ENCODE assay signal across 28 mouse cellular contexts in genomic region chr11:46157462-46157861, GRCm38 (mm10). TPM values are rescaled to one million over a fixed set of nuclear protein-coding genes. Genes with fewer than 3 reads are reported as not detected.
DNase-seq lines count a peak whose midpoint lies in the region; ATAC-seq and TF ChIP-seq lines count a peak whose summit lies in the region.
"Had no signal": no experiment of that assay in that cellular context is flagged by ENCODE, and none has a peak within 500 bp of the region (broad histone marks: within the 10 kb centered on the region; RNA-seq: fewer than 3 reads in every experiment).

No protein-coding gene starts in this region.

- no peak for TF ChIP-seq EP300 in liver, postnatal 0 days (IDR thresholded peaks at IDR 0.05; ENCODE audit: low read depth)

- H3K4me2 ChIP-seq in hindbrain, postnatal 0 days (ENCODE audit: low read depth, low read length), result no peak overlapping the region
- H3K4me2 ChIP-seq in hindbrain, embryonic 12.5 days (replicated peaks), result no peak overlapping the region
- H3K4me2 ChIP-seq in liver, postnatal 0 days (ENCODE audit: low read depth, low read length), result no peak overlapping the region
- H3K4me2 ChIP-seq in liver, embryonic 12.5 days, result no peak overlapping the region
- H3K4me2 ChIP-seq: forebrain, embryonic 13.5 days; heart, embryonic 13.5 days; hindbrain, embryonic 13.5 days; kidney, embryonic 15.5 days; limb, embryonic 15.5 days; neural tube, embryonic 15.5 days; stomach, embryonic 15.5 days had no signal

- TF ChIP-seq CTCF in hindbrain, postnatal 0 days (IDR thresholded peaks at IDR 0.05; ENCODE audit: low read depth), result peak; percentile 51
- peak; percentile 26 for TF ChIP-seq CTCF in liver, postnatal 0 days (IDR thresholded peaks at IDR 0.05; ENCODE audit: low read depth)
- 0 out of 2 replicates have a peak, but pooled peaks have one; percentile 2 for TF ChIP-seq CTCF in E14TG2a.4 (conservative IDR thresholded peaks at IDR 0.05; ENCODE audit: low read length)
- TF ChIP-seq CTCF in brain, embryonic 14.5 days (IDR thresholded peaks at IDR 0.05; ENCODE audit: borderline replicate concordance, extremely low read depth, insufficient read depth, insufficient read length), result peak; percentile 23; the same call in 1 of the 2 replicates

- no peak for DNase-seq in hindbrain, postnatal 0 days (ENCODE audit: low spot score)
- DNase-seq in liver, postnatal 0 days, result no peak
- DNase-seq in brain, embryonic 14.5 days (ENCODE audit: low read depth), result no peak
- DNase-seq in adrenal gland, adult 8-10 months, result no peak
- DNase-seq: adrenal gland, postnatal 10 days; cerebellum, adult 8-10 months; cerebellum, postnatal 36 days; kidney, postnatal 4 days; left cerebral cortex, postnatal 4 days; lung, adult 18-20 months; lung, postnatal 4 days; thymus, adult 18-20 months; thymus, postnatal 36 days had no signal

- H3K9ac ChIP-seq in hindbrain, postnatal 0 days (replicated peaks; ENCODE audit: low read length), result no peak overlapping the region
- H3K9ac ChIP-seq in hindbrain, embryonic 12.5 days, result no peak overlapping the region
- H3K9ac ChIP-seq in liver, postnatal 0 days (replicated peaks), result no peak overlapping the region
- no peak overlapping the region for H3K9ac ChIP-seq in liver, embryonic 12.5 days
- H3K9ac ChIP-seq: forebrain, embryonic 13.5 days; heart, embryonic 13.5 days; hindbrain, embryonic 13.5 days; kidney, embryonic 15.5 days; limb, embryonic 15.5 days; neural tube, embryonic 15.5 days; stomach, embryonic 15.5 days had no signal

- no peaks in the 10 kb centered on the region for H3K9me3 ChIP-seq in hindbrain, postnatal 0 days (ENCODE audit: low read length)
- no peaks in the 10 kb centered on the region for H3K9me3 ChIP-seq in hindbrain, embryonic 12.5 days (replicated peaks)
- no peaks in the 10 kb centered on the region for H3K9me3 ChIP-seq in liver, postnatal 0 days (ENCODE audit: low read length)
- H3K9me3 ChIP-seq in liver, embryonic 12.5 days (replicated peaks), result no peaks in the 10 kb centered on the region
- H3K9me3 ChIP-seq in E14TG2a.4 (ENCODE audit: low read length), result no peaks in the 10 kb centered on the region
- H3K9me3 ChIP-seq: forebrain, embryonic 13.5 days; heart, embryonic 13.5 days; hindbrain, embryonic 13.5 days; kidney, embryonic 15.5 days; limb, embryonic 15.5 days; neural tube, embryonic 15.5 days; stomach, embryonic 15.5 days had no signal

- ATAC-seq in hindbrain, postnatal 0 days, result no peak
- no peak for ATAC-seq in hindbrain, embryonic 12.5 days (ENCODE audit: low FRiP score)
- ATAC-seq in liver, postnatal 0 days, result no peak
- no peak for ATAC-seq in liver, embryonic 12.5 days
- ATAC-seq in megakaryocyte-erythroid progenitor cell, adult 5-6 weeks (replicated peaks; ENCODE audit: low FRiP score, low TSS enrichment, poor library complexity, severe bottlenecking), result no peak
- ATAC-seq: forebrain, embryonic 13.5 days; inflammation-experienced regulatory T-cells, adult 6 months; midbrain, embryonic 16.5 days had no signal

- TF ChIP-seq POLR2A in brain, embryonic 14.5 days (IDR thresholded peaks at IDR 0.05; ENCODE audit: borderline replicate concordance, extremely low read depth, insufficient read depth, insufficient read length, poor library complexity, severe bottlenecking), result no peak

- no peaks in the 10 kb centered on the region for H3K4me1 ChIP-seq in hindbrain, postnatal 0 days (ENCODE audit: insufficient read depth, low read length)
- no peaks in the 10 kb centered on the region for H3K4me1 ChIP-seq in hindbrain, embryonic 12.5 days
- H3K4me1 ChIP-seq in liver, postnatal 0 days (ENCODE audit: insufficient read depth), result no peaks in the 10 kb centered on the region
- H3K4me1 ChIP-seq in liver, embryonic 12.5 days, result no peaks in the 10 kb centered on the region
- peaks cover 19% of the 10 kb centered on the region for H3K4me1 ChIP-seq in E14TG2a.4 (replicated peaks; ENCODE audit: low read depth, low read length)
- H3K4me1 ChIP-seq: forebrain, embryonic 13.5 days; heart, embryonic 13.5 days; hindbrain, embryonic 13.5 days; kidney, embryonic 15.5 days; limb, embryonic 15.5 days; neural tube, embryonic 15.5 days; stomach, embryonic 15.5 days had no signal

- no peak overlapping the region for H3K4me3 ChIP-seq in hindbrain, postnatal 0 days (ENCODE audit: low read length)
- no peak overlapping the region for H3K4me3 ChIP-seq in hindbrain, embryonic 12.5 days
- H3K4me3 ChIP-seq in liver, postnatal 0 days (ENCODE audit: low read depth, low read length), result no peak overlapping the region
- no peak overlapping the region for H3K4me3 ChIP-seq in liver, embryonic 12.5 days
- no peak overlapping the region for H3K4me3 ChIP-seq in E14TG2a.4 (replicated peaks; ENCODE audit: low read length)
- H3K4me3 ChIP-seq: forebrain, embryonic 13.5 days; heart, embryonic 13.5 days; hindbrain, embryonic 13.5 days; kidney, embryonic 15.5 days; limb, embryonic 15.5 days; neural tube, embryonic 15.5 days; stomach, embryonic 15.5 days had no signal

- H3K27ac ChIP-seq in hindbrain, postnatal 0 days, result no peak overlapping the region
- no peak overlapping the region for H3K27ac ChIP-seq in hindbrain, embryonic 12.5 days
- no peak overlapping the region for H3K27ac ChIP-seq in liver, postnatal 0 days (ENCODE audit: low read depth)
- H3K27ac ChIP-seq in liver, embryonic 12.5 days, result no peak overlapping the region
- H3K27ac ChIP-seq: forebrain, embryonic 13.5 days; heart, embryonic 13.5 days; hindbrain, embryonic 13.5 days; kidney, embryonic 15.5 days; limb, embryonic 15.5 days; neural tube, embryonic 15.5 days; stomach, embryonic 15.5 days had no signal

- no peaks in the 10 kb centered on the region for H3K36me3 ChIP-seq in hindbrain, postnatal 0 days (ENCODE audit: insufficient read depth, low read length)
- no peaks in the 10 kb centered on the region for H3K36me3 ChIP-seq in hindbrain, embryonic 12.5 days
- H3K36me3 ChIP-seq in liver, postnatal 0 days (replicated peaks; ENCODE audit: insufficient read depth, low read length), result no peaks in the 10 kb centered on the region
- H3K36me3 ChIP-seq in liver, embryonic 12.5 days, result no peaks in the 10 kb centered on the region
- no peaks in the 10 kb centered on the region for H3K36me3 ChIP-seq in E14TG2a.4 (ENCODE audit: insufficient read depth, low read length)
- H3K36me3 ChIP-seq: hindbrain, embryonic 13.5 days; kidney, embryonic 15.5 days; limb, embryonic 15.5 days; neural tube, embryonic 15.5 days; stomach, embryonic 15.5 days had no signal

- H3K27me3 ChIP-seq in hindbrain, postnatal 0 days (ENCODE audit: insufficient read depth, low read length), result no peaks in the 10 kb centered on the region
- no peaks in the 10 kb centered on the region for H3K27me3 ChIP-seq in hindbrain, embryonic 12.5 days
- no peaks in the 10 kb centered on the region for H3K27me3 ChIP-seq in liver, postnatal 0 days (ENCODE audit: insufficient read depth, low read length)
- H3K27me3 ChIP-seq in liver, embryonic 12.5 days (replicated peaks), result no peaks in the 10 kb centered on the region
- H3K27me3 ChIP-seq in E14TG2a.4 (ENCODE audit: insufficient read depth, low read length), result peaks cover 8% of the 10 kb centered on the region; the same call in 1 of the 2 replicates
- H3K27me3 ChIP-seq: forebrain, embryonic 13.5 days; heart, embryonic 13.5 days; hindbrain, embryonic 13.5 days; kidney, embryonic 15.5 days; limb, embryonic 15.5 days; neural tube, embryonic 15.5 days; stomach, embryonic 15.5 days had no signal

RNA-seq across cellular contexts. Expression of gene Nipal4, which starts 8.8 kb away (rescaled TPM):
- 0.65 and 1.6 TPM in 2 replicates for total RNA-seq in hindbrain, postnatal 0 days (2014; rRNA removed)
- polyA plus RNA-seq in hindbrain, postnatal 0 days (2015; fragmentation: Nextera tagmentation; extraction: Ambion mirVana), result 0.38 and 0.47 TPM in 2 replicates
- polyA plus RNA-seq in hindbrain, embryonic 12.5 days (2016; fragmentation: Nextera tagmentation; extraction: Ambion mirVana), result 0.72 and 0.90 TPM in 2 replicates
- not detected in 2 replicates for polyA plus RNA-seq in liver, postnatal 0 days (2015; fragmentation: Nextera tagmentation; extraction: Ambion mirVana)
- 0.13 and 0.26 TPM in 2 replicates for polyA plus RNA-seq in liver, embryonic 12.5 days (2016; fragmentation: Nextera tagmentation; extraction: Ambion mirVana)
- 0.59 and 0.83 TPM in 2 replicates for polyA plus RNA-seq in brain, embryonic 14.5 days (2012; rRNA removed)
- total RNA-seq in megakaryocyte-erythroid progenitor cell, adult 5-6 weeks (2014; fragmentation: Nextera tagmentation), result not detected in 2 replicates
- total RNA-seq in megakaryocyte-erythroid progenitor cell, adult 5-6 weeks (2017), result not detected in 2 replicates
- total RNA-seq in adrenal gland, adult 8-10 months (2022), result under 1 TPM in 1 of 4 experiments, not detected in 3; 0.08 TPM
- total RNA-seq: gastrocnemius, adult 8-10 months; granulocyte monocyte progenitor cell, adult 5-6 weeks had no signal
